Mouse (Mus musculus) embryo, embryonic 10 days (tissue): ENCODE results near the gene Gnat2.
A peak's percentile ranks its signal among the peaks of the same experiment; 100 is the strongest.

Source experiments
- DNase-seq: peaks from one replicate; pipeline ENCODE4 v3.0.0-alpha.2; 2015; ENCODE audit warnings: low spot score

Gnat2 gene

DNA sequence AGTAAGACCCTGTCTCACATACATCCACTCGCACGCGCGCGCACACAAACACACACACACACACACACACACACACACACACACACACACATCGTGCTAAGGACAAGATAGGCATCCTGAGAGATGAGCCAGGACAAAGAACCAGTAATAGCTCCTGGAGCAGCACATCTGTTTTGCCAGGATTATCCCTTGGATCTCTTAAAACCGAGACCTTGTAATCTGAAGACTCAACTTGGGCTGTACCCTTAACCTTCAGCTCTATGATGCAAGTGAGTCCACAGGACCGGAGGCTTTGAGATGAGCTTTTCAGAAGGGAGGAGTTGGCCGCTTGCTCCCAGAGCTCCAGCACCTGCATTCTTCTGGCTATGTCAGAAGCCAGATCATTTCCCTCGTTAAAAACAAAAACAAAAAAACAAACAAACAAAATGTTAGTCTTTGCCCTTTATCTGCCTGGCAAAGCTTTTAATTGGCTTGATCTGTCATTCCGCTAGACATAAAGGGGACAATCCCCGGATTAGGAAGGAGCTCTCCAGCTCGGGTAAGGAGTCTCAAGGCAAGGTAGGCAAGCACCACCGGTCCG is at the start of gene Gnat2:
Gnat2 (plus strand) TSS at position 254 of the 580 bp plus-strand sequence.
- DNase-seq: no peak

DNA sequence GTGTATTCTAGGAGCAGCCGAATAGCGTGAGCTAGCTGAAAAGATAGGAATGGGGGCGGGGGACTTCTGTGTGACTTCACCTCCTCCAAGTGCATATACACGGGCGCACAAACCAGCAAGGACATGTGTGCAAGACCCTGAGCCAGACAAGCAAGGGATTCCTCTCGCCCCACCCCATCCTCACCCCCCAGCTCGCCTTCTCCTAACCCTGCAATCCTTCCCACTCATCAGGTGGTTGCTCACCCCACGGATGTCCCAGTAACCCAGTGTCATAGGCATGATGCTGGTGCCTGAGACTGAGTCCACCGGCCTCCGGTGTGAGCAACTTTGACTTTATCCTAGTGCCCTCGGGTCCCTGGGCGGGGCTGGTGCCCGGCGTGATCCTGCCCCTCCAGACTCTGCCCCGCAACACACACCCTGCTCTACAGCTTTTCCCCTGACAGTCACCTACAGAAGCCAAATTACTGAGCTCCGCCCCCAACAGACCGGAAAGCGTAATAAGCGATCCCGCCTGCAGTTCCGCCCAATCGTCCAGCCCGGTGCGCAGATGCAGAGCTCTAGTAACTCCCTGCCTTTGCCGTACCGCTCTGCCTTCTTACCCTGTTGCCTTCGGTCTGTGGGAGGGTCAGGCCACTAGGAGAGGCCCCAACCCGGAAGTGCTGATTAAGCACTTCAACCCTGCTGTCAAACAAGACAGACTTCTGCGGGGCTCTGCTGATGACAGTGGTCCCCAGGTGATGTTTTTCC is 48.0 kb upstream of the Gnat2 start, which contains the start of gene Gstm4:
Gstm4 (minus strand) TSS at position 501 of the 747 bp plus-strand sequence.
- DNase-seq: peak; percentile 91

DNA sequence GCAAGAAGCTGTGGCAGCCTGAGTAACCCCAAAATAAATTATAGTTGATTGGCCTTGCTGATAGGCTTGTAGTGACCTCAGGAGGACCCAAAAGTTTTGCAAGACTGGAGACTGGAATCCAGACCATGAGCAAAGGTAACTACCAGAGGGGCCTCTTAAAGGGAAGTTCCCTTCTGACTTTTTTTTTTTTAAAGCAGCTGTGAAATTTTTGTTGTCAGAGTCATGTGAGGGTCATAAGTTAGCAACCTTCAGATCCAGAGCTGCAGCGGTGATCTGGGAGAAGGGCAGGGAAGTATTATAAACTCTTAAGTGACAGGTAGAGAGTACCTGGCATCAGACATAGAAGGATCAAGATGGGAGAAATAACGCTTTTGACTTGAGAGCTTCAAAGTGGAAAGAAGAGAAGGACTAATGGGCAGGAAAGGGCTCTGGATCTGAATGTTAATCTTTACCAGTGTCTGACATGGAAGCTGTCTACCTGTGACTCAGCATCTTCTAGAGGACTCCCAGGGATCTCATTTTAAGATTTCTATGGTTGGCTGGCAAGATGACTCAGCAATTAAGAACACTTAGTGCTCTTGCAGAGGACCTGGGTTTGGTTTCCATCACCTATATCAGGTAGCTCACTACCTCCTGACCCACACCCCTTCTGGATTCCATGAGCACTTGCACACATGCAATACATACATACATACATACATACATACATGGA is 45.5 kb upstream of the Gnat2 start:
- DNase-seq: no peak

DNA sequence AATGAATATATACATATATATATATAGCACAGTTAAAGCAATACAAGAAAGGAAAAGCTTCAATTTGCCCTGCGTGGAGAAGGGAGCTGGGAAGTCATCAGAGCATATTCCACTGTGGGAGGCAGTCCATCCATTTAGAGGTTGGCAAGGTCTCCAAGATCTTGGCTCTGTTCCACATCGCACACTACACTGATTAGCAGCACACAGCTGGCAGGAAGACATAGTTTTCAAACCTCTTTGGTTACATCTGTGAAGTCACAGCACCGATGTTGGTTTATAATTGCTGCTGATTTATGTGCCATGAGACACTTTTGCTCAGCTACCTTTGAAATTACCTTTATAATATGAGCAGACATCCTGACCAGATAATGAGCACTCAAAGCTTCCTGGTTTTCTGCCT is 44.3 kb upstream of the Gnat2 start:
- DNase-seq: no peak

DNA sequence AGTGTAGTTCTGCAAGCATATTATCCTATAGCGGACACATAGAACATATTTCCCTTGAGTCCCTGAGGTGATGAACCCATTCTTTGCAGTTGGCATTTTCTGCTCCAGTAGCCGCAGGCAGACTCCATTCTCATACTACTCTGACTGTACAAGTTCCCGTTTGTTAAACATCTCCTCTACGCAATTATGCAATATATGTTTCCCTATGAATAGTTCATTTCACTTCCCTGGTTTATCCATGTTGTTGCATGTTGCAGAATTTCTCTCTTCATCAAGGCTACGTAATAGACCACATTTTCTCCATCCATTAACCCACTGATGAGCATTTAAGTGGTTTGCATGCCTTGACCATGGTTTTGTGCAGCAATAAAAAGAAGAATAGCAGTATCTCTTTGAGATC is 42.1 kb upstream of the Gnat2 start:
- no peak for DNase-seq

DNA sequence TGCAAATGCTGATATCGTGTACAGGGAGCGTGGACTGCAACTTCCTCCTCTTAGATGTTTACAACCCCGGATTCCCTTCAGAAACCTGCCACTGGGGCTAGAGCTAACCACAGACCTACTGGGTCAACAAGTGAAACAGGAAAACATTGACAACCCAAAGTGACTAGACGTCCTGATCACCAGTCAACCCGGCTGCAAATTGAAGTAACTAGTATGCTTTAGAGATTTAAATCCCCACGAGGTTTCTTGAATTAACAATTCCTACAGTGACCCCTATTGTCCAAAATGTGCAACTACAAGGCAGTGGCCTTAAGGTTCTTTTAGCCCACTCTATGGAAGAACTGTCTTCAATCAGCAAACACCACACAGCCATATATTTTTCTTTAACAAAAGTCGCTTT is 31.2 kb upstream of the Gnat2 start:
- peak; percentile 83 for DNase-seq

DNA sequence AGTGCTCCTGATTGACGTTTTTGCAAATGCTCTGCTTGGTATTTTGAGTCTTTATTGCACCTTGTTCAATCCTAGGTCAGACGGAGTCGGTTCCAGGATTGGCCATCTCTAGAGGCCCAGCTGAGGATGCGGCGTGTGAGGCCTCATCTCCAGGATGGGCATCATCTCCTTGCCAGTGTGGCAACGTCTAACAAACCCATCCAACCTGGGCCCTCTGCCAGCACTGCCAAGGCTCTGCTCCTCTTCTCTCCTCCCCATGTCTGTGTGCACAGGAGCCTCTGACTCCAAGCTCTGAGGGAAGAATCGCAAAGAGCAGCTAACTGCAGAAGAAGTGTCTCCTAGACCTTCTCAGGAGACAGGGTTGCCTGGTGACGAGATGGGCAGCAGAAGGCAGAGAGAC is 29.9 kb upstream of the Gnat2 start:
- no peak for DNase-seq

DNA sequence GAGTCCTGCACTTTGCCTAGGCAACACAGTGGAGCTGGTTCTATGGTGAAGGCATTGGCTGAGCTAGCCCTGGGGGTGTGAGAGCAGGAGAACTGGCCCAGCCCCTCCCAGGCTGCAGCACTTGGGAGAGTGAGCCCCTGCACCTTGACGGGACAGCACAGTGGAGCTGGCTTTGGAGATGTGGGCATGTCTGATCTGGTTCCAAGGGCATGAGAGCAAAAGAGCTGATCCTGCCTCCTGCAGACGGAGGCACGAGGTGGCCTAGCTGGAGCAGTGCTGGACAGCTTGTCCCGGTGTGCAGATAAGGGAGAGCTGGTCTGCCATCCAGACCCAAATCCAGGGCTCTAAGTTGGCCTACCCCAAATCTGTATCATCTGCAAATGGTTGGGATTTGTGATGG is 27.9 kb upstream of the Gnat2 start:
- DNase-seq: no peak

DNA sequence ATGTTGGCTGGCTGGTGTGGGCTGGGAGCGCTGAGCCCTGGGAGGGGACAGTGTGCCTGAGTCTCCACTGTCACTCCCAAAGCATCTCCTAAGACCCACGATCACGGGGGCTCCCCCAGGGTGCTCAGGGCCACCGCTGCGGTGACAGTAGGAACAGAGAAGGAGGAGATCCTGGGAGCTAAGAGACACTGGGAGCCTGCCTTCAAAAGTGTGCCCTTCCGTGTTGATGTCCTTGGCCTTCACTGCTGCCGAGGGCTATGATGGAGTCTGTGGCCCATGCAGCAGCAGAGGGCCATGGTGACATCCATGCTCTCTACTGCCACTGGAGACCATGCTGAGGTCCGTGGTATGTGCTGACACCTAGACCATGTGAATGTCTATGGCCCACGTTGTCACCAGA is 27.0 kb upstream of the Gnat2 start:
- no peak for DNase-seq

DNA sequence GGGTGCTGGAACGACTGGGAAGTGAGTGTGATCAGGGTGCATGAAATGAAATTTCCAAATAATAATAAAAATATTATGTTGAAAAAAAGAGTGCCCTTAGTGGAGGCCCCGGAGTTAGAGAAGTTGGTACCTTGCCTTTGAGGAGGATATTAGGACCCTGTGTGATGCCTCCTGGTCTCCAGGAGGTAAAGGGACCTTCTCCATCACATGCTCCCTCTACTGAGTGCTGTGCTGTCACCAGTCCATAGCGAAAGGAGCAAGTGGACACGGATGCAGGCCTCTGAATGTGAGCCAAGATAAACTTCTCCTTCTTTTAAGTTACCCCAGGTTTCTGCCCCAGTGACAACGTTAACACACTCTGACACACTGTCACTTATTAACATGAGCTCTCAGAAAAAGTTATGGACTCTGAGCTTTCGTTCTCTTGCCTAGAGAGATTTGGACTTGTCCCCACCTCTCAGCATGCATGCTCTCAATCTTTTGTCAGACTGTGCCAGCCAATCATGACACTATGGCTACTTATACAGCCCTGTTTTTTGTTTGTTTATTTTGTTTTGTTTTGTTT is 25.1 kb upstream of the Gnat2 start:
- DNase-seq: no peak

DNA sequence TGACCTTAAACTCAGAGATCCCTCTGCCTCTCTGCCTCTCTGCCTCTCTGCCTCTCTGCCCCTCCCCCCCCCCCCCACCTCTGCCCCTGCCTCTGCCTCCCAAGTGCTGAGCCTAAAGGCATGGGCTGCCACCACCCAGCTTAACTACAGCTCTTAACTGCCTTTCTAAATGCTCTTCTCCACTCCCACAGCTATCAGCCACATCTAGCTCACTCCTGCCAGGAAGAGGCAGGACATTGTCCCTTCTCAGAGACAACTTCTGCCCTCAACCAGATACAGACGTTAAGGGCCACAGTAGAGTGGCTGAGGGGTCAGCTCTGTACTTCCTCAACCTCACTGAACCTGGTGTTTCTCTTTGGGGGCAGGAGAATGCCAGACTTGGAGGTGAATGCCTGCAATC is 23.8 kb upstream of the Gnat2 start:
- DNase-seq: no peak

DNA sequence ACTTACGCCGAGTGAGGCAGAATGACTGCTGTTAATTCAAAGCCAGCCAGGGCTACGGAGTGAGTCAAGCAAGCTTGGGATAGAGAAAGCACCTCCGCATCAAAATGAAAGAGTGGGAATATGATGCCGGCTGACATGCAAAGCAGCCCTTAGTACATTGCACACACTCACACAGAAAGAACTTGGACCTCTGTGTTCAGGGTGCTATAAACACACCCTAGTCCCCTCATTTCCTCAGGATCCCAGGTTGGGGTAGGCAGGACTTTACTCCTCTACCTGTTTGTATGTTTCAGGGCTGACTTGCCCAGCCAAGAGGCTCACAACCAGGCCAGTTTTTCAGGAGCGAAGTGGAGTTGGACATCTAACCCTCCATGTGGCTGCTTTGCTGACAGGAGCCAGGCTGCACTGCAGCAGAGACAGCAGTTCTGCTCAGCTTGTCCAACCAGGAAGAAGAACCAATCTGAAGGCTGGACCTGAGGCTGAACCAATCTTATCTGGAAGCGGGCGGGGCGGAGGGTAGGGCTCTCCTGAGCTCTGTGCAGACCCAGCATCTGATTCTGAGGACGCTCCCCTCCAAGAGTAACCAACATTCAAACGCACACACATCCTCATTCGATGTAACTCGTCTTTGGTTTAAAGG is 23.2 kb upstream of the Gnat2 start:
- no peak for DNase-seq

DNA sequence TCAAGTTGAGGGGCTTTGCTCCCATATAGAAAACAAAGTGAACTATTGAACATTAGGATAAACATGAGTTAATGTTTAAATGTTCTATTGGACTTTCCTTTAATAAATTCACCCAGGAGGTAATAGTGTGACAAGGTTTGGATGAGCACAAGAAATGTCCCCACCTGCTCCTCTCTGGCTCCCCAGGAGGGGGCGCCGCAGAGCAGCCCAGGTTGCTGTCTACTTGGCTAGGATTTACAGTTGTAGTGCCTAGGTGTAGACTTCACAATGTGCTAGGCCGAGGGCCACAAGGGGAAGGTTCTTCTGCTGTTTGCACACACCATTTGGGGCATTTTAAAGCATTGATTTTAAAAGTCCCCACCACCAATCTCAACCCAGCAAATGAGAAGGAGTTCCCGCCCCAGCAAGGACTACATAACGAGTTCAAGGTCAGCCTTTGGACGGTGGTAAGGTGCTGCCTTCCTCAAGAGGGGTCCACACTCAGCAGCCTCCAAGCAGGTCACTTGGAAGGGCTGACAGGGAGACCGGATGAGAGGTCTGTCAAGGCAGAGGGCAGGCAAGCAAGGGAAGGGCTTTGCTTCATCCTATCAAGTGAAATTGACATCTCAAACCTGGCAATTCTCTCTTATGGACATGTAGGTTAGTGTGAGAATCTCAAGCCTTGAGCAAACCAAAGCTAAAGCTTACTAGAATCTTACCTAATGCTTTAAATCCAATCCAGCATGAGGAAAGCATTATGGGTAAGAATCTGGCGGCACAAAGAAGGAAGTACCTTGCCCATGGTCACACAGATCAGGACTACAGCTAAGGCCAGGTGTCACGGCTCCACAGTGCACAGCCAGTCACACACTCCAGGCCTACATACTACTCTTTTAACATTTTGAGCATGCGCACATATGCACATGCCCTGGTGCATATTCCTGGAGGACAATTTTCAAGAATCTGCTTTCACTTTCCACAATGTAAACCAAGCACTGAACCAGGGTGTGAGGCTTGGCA is 22.0 kb upstream of the Gnat2 start:
- DNase-seq: no peak

DNA sequence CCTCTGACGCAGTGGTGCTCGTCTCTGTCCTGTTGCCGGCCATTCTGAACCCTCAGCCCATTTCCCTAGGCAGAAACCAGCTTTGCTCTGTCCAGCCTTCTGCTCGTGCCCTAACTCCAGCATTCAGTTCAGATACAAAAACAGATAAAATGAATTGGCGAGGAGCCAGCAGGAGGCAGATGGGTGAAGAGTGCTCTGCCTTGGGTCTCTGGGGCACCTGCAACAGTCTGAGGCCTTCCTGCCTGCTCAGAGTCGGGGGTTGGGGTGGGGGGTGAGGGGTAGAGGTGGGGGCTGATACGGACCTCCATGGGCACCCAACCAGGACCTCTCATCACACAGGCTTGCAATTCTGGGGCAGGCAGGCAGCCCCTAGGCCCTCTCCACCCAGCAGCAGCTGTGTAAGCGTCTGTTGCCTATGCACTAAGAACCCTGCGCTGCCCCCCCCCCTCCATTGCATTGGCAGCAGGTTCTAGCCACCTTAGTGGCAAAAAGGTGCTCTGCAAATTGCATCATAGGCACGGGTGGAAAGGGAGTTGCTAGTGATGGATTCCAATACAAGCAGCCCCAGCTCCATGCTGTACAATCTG is 19.5 kb upstream of the Gnat2 start:
- DNase-seq: no peak

DNA sequence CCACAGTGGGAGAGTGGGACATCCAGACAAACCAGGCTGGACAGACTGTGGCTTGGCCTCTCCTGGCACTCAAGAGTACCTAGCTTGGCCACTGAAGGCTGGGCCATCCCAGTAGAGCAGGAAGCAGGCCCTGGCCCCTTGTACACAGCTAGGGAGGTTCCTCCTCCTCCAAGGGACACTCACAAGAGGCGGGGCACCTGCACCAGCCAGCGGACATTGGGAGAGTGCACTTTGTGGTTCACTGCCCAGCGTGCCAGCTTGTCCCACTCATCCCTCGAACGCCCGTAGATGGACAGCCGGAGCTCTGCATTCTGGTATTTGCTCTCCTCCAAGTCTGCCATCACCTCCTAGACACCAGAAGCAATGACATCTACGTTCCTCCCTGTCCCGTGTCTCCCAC is 15.8 kb upstream of the Gnat2 start:
- no peak for DNase-seq

DNA sequence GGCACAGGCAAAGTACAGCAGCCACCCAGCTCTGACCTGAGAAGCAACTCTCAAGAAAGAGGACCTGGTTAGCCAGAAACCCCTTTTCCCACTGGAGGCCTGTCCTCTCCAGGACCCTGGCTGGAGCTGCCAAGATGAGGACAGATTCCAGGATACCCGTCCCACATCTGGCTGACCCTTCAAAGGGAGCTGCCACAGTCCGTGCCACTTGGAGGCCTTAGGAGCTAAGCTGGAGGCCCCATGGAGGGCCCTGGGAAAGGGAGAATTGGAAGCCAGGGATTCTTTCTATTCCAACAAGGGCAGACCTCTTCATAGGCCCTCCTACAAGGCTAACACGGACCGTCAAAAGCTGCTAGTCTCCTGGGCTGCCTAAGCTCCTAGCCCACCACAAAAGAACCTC is 10.9 kb upstream of the Gnat2 start:
- DNase-seq: no peak

DNA sequence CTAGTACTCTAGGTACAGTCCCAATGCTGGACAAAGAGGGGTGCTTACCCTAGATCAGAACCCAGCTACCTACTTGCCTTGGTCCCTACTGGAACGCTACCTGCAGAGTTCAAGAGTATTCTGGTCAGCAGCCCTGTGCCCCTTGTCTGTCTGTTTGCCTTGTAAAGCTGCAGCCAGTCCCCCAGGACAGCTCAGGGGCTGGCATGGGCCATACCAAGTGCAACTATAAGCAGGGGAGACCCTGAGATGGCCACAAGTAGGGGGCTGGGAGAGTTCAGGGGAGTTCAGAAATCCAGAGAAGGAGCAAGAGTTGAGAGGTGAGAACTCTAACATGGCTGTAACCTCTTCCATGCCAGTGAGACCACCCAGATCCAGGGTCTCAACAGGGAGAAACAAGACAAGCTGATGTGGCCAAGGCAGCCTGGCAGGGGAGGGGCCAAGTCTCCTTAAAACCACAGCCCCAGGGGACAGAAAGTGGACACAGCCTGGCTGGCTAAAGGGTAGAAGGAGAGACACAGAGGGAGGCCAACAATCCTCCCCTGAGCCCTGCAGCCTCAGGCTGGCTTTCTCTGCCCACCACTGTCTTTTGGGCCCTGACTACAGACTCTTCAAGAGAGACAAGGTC is 10.2 kb upstream of the Gnat2 start:
- no peak for DNase-seq

DNA sequence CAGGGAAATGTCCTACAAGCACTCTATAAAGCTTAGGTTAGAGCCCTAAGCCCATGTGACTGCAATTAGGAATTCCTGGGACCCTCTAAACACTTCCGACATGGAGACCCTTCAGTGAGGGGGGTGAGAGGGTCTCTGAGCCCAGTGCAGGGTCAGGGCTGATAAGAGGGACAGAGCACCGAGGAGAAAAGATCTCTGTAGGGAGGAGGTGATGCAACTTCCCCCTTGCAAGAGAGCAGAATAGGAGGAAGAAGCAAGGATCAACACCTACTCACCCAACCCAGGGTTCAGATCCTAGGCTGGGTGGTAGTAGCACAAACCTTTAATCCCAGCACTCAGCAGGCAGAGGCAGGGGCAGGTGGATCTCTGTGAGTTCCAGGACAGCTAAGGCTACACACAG is 9.4 kb upstream of the Gnat2 start:
- no peak for DNase-seq

DNA sequence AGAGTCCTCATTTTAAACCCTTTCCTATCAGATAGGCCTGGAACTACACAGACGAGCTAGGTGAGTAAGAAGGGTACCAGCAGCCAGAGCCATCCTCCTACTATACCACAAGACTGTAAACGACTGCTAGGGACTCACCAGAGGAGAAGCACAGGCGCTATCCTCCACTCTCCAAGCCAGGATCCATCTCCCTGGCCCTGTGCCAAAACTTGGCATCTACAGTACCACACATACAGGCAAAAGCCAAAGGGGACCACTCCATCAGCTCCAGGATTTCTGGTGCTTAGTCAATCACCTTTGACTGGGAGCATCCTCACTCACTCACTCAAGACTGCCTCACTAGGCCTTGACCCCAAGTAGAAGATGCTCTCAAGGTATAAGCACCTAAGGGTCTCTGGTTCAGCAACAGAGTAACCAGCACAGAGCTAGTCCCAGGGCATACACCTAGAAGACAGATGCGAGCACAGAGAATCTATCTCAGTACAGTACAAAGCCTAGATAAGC is 8.6 kb upstream of the Gnat2 start:
- no peak for DNase-seq

DNA sequence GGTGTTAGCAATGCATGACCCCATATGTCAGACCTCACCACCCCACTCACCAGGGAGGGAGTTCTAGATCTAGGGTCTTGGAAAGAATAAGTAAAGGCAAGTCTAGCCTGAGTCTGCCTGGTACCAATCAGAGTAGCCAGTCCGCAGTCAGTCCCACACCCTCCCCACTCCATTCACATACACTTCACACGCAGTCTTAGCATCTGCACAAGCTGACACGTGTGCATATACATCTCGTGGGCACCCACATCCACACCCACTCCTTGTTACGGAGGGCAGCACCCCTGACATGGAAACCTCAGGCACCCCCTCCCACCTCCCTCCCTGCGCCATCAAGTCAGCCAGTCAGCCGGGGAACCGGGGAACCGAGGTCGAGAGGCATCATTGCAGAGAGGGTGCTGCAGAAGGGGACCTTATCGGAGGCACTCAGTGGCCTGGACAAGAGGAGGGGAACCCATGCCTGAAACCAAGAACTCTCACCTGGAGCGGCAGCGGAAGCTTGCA is 7.8 kb upstream of the Gnat2 start:
- no peak for DNase-seq
